Mouse (Mus musculus) cerebellum, postnatal 25 days (tissue): ENCODE measurements around the gene Mdn1.

Experiments used
- DNase-seq, 2 experiments: peaks; one replicate each; pipeline ENCODE4 v3.0.0; 2021; ENCODE audit warnings: mixed read lengths in 2 of 2

The Mdn1 gene

GRCm38 (mm10) chr4:32789020-32789419 lies 132.1 kb downstream of the Mdn1 start:
- no peak for DNase-seq

GRCm38 (mm10) chr4:32798976-32799375 lies 142.1 kb downstream of the Mdn1 start:
- no peak for DNase-seq

GRCm38 (mm10) chr4:32799966-32800576 lies 143.2 kb downstream of the Mdn1 start, which contains the start of gene Lyrm2:
Lyrm2 (plus strand) TSS chr4:32800253.
- peak; percentile 89 to 92 for DNase-seq

- no peak for DNase-seq
Observed at GRCm38 (mm10) chr4:32800577-32801170, 143.8 kb downstream of the Mdn1 start.

GRCm38 (mm10) chr4:32817478-32817877 lies 160.6 kb downstream of the Mdn1 start:
- DNase-seq = no peak

- no peak for DNase-seq
Observed at GRCm38 (mm10) chr4:32820676-32821075, 163.8 kb downstream of the Mdn1 start.

GRCm38 (mm10) chr4:32824254-32824653 lies 167.3 kb downstream of the Mdn1 start:
- peak; percentile 38 to 46 for DNase-seq
